Mouse (Mus musculus) CH12.LX (cell line): ENCODE data around the gene Naaladl1. TPM values are rescaled to one million over a fixed set of nuclear protein-coding genes. Genes with fewer than 3 reads are reported as not detected.
A peak's percentile ranks its signal among the peaks of the same experiment; 100 is the strongest.

Experiments used
- DNase-seq: peaks from one replicate; pipeline ENCODE4 v3.0.0-alpha.2; 2013; ENCODE audit errors: extremely low read depth
- H3K27ac ChIP-seq: 2 replicates; pipeline ENCODE4 v1.5.1; 2012; ENCODE audit warnings: low read depth, mild to moderate bottlenecking, control low read depth, moderate library complexity; ENCODE audit not compliant: insufficient read depth
- H3K27me3 ChIP-seq: replicated peaks from 2 replicates; pipeline ENCODE3; 2012; ENCODE audit warnings: inconsistent platforms
- H3K36me3 ChIP-seq, 2 experiments: replicated peaks in 1 of 2; 2 replicates each; pipeline versions ENCODE3 to v1.6.1; 2012; ENCODE audit warnings: inconsistent platforms in 1 of 2, low read length in 1 of 2, mild to moderate bottlenecking in 1 of 2, mixed read lengths in 1 of 2, moderate library complexity in 1 of 2; ENCODE audit not compliant: control insufficient read depth in 1 of 2, insufficient read depth in 1 of 2
- H3K4me1 ChIP-seq, 2 experiments: 2 replicates each; pipeline ENCODE4 v1.6.1; 2012; ENCODE audit warnings: inconsistent platforms in 1 of 2, moderate library complexity in 1 of 2; ENCODE audit not compliant: insufficient read depth in 2 of 2, control insufficient read depth in 1 of 2
- H3K4me2 ChIP-seq: 2 replicates; pipeline ENCODE4 v1.6.1; 2012; ENCODE audit warnings: low read depth, mild to moderate bottlenecking, control low read depth; ENCODE audit not compliant: poor library complexity, insufficient read depth, severe bottlenecking
- H3K4me3 ChIP-seq, 3 experiments: fragments of 150-350 bp in 1 of 3; sonication (generic) in 1 of 3; replicated peaks in 1 of 3; 2 replicates each; pipeline versions ENCODE3 to v1.5.1; 2011 to 2012; ENCODE audit warnings: low read depth in 2 of 3, low read length in 2 of 3, mild to moderate bottlenecking in 2 of 3, moderate library complexity in 2 of 3, control low read depth in 1 of 3, improper control_type of control experiment in 1 of 3, inconsistent platforms in 1 of 3, mixed read lengths in 1 of 3; ENCODE audit not compliant: poor library complexity in 1 of 3
- H3K79me2 ChIP-seq: replicated peaks from 2 replicates; pipeline ENCODE4 v1.6.1; 2012; ENCODE audit warnings: mild to moderate bottlenecking, moderate library complexity; ENCODE audit not compliant: control insufficient read depth, poor library complexity, insufficient read depth, severe bottlenecking; ENCODE audit errors: extremely low read depth
- H3K9ac ChIP-seq: 2 replicates; pipeline ENCODE4 v1.6.1; 2012; ENCODE audit warnings: low read depth, mild to moderate bottlenecking, control low read depth, moderate library complexity; ENCODE audit not compliant: insufficient read depth
- H3K9me3 ChIP-seq: replicated peaks from 2 replicates; pipeline ENCODE3; 2012; ENCODE audit warnings: low read length, inconsistent platforms, mixed read lengths
- BHLHE40 ChIP-seq: IDR thresholded peaks from 2 replicates; pipeline ENCODE4 v1.6.1; 2011; ENCODE audit warnings: mild to moderate bottlenecking, low read depth, low read length, improper control_type of control experiment
- CHD1 ChIP-seq: IDR thresholded peaks from 2 replicates; pipeline ENCODE4 v1.6.1; 2012; ENCODE audit warnings: low read depth, low read length, improper control_type of control experiment, inconsistent platforms
- ELF1 ChIP-seq: IDR thresholded peaks from 2 replicates; pipeline ENCODE4 v1.6.1; 2014; ENCODE audit warnings: low read depth, mild to moderate bottlenecking, inconsistent platforms, low read length, improper control_type of control experiment
- GABPA ChIP-seq: IDR thresholded peaks from 2 replicates; pipeline ENCODE4 v1.6.1; 2012; ENCODE audit warnings: low read depth, low read length, improper control_type of control experiment, inconsistent platforms; ENCODE audit not compliant: insufficient replicate concordance
- IRF4 ChIP-seq: IDR thresholded peaks from 2 replicates; pipeline ENCODE4 v1.6.1; 2014; ENCODE audit warnings: low read depth, mild to moderate bottlenecking, inconsistent platforms, low read length, improper control_type of control experiment
- MAX ChIP-seq: IDR thresholded peaks from 2 replicates; pipeline ENCODE4 v1.6.1; 2011; ENCODE audit warnings: low read length, improper control_type of control experiment
- MXI1 ChIP-seq: IDR thresholded peaks from 2 replicates; pipeline ENCODE4 v1.6.1; 2011; ENCODE audit warnings: mild to moderate bottlenecking, low read depth, low read length, improper control_type of control experiment
- NELFE ChIP-seq: IDR thresholded peaks from 2 replicates; pipeline ENCODE4 v1.6.1; 2011; ENCODE audit warnings: low read depth, low read length, improper control_type of control experiment
- POLR2AphosphoS2 ChIP-seq: IDR thresholded peaks from 2 replicates; pipeline ENCODE4 v1.6.1; 2011; ENCODE audit warnings: low read depth, low read length, improper control_type of control experiment
- RAD21 ChIP-seq: IDR thresholded peaks from 2 replicates; pipeline ENCODE4 v1.6.1; 2011; ENCODE audit warnings: low read depth, mild to moderate bottlenecking, low read length, improper control_type of control experiment, moderate library complexity
- TBP ChIP-seq: conservative IDR thresholded peaks from 2 replicates; pipeline ENCODE4 v1.6.1; 2011; ENCODE audit warnings: low read depth, low read length, improper control_type of control experiment
- TCF12 ChIP-seq: IDR thresholded peaks from 2 replicates; pipeline ENCODE4 v1.6.1; 2014; ENCODE audit warnings: low read depth, mild to moderate bottlenecking, inconsistent platforms, low read length, improper control_type of control experiment
- USF2 ChIP-seq: conservative IDR thresholded peaks from 2 replicates; pipeline ENCODE4 v1.6.1; 2011; ENCODE audit warnings: low read depth, low read length, improper control_type of control experiment
- ZKSCAN1 ChIP-seq: IDR thresholded peaks from 2 replicates; pipeline ENCODE4 v1.6.1; 2012; ENCODE audit warnings: low read depth, inconsistent platforms, low read length, improper control_type of control experiment, borderline replicate concordance
- ZMIZ1 ChIP-seq: IDR thresholded peaks from 2 replicates; pipeline ENCODE4 v1.6.1; 2012; ENCODE audit warnings: low read depth, mild to moderate bottlenecking, inconsistent platforms, low read length, improper control_type of control experiment
- ZNF384 ChIP-seq: IDR thresholded peaks from 2 replicates; pipeline ENCODE4 v1.6.1; 2012; ENCODE audit warnings: low read depth, low read length, improper control_type of control experiment, inconsistent platforms
- dilution Hi-C: fragments of 300-500 bp; cut with MboI; formaldehyde crosslinking; loops from 2 replicates; pipeline ENCODE4 v1.14.3; 2020; ENCODE audit warnings: low sequenced_read_pairs; ENCODE audit not compliant: extremely low pct_unique_long_range_greater_than_20kb, extremely low pct_ligation_motif_present
- in situ Hi-C: fragments of 300-500 bp; cut with MboI; formaldehyde crosslinking; loops from 3 replicates; pipeline ENCODE4 v1.14.3; 2019; ENCODE audit warnings: low sequenced_read_pairs, low pct_ligation_motif_present, low pct_unique_long_range_greater_than_20kb, mixed read lengths
- polyA plus RNA-seq: library from polyadenylated mRNA; unstranded; fragments of >175 nt; gene quantifications from 2 replicates; pipeline ENCODE4 v1.2.1, GENCODE M21; 2012; ENCODE audit warnings: low read depth; ENCODE audit not compliant: insufficient read length
- total RNA-seq, 2 experiments: library from RNA; depleted of rRNA; stranded (reverse); fragments of 300-350 nt in 1 of 2; fragments of >200 nt in 1 of 2; gene quantifications; 2 replicates each; pipeline ENCODE4 v1.2.3; 2012 to 2014

Gene Naaladl1
- total and polyA plus RNA-seq, 3 experiments = 0.24 to 1.9 (median 0.34) TPM

GRCm38 (mm10) chr19:6097847-6098246, 7.7 kb upstream of the Naaladl1 start:
- Histone ChIP-seq H3K79me2 (no peaks in the 10 kb centered on the region), H3K36me3 (peaks cover 34 to 69% of the 10 kb centered on the region in 2 experiments), H3K27ac (no peak overlapping the region), H3K27me3 (no peaks in the 10 kb centered on the region), H3K4me2 (no peak overlapping the region), H3K4me1 (0 out of 4 replicates have a peak, but pooled peaks cover 0 to 2% of the 10 kb centered on the region in 2 experiments), H3K9me3 (no peaks in the 10 kb centered on the region), H3K4me3 (no peak overlapping the region), H3K9ac (no peak overlapping the region)
- dilution Hi-C loops = no loop called here
- in situ Hi-C loops = no loop called here
- TF ChIP-seq TCF12 (no peak), ZNF384 (no peak), BHLHE40 (no peak), NELFE (no peak), GABPA (no peak), TBP (no peak), MXI1 (no peak), ZKSCAN1 (no peak), RAD21 (no peak)
- no peak for DNase-seq

- dilution Hi-C loops (no loop called here), in situ Hi-C loops (no loop called here)
- peaks cover 0 to 7% of the 10 kb centered on the region in 2 experiments; a peak in 2 of 4 replicates for H3K4me1 ChIP-seq
- H3K4me3 ChIP-seq = no peak overlapping the region
- H3K27ac ChIP-seq = no peak overlapping the region
- no peak overlapping the region for H3K9ac ChIP-seq
- H3K27me3 ChIP-seq = no peaks in the 10 kb centered on the region
- H3K4me2 ChIP-seq = no peak overlapping the region
- no peak for DNase-seq
- H3K36me3 ChIP-seq = peaks cover 12 to 50% of the 10 kb centered on the region in 2 experiments
- H3K9me3 ChIP-seq = no peaks in the 10 kb centered on the region
- TF ChIP-seq ZMIZ1 (0 out of 2 replicates have a peak, but pooled peaks have one; percentile 20), IRF4 (no peak)
- no peaks in the 10 kb centered on the region for H3K79me2 ChIP-seq
These were observed 4.4 kb upstream of the Naaladl1 start for GRCm38 (mm10) chr19:6101186-6101585.

- Histone ChIP-seq H3K36me3 (peaks cover 12 to 49% of the 10 kb centered on the region in 2 experiments), H3K9ac (no peak overlapping the region), H3K27me3 (no peaks in the 10 kb centered on the region), H3K4me2 (no peak overlapping the region), H3K4me3 (no peak overlapping the region), H3K79me2 (no peaks in the 10 kb centered on the region), H3K27ac (no peak overlapping the region), H3K4me1 (peaks cover 0 to 7% of the 10 kb centered on the region in 2 experiments; a peak in 2 of 4 replicates), H3K9me3 (no peaks in the 10 kb centered on the region)
- TF ChIP-seq ZNF384 (no peak), ELF1 (no peak), POLR2AphosphoS2 (no peak), MAX (no peak), CHD1 (no peak), USF2 (no peak)
- DNase-seq = no peak
- dilution Hi-C loops (no loop called here), in situ Hi-C loops (no loop called here)
These were observed 3.3 kb upstream of the Naaladl1 start for GRCm38 (mm10) chr19:6102169-6102853.
